Mouse (Mus musculus) cerebellum, postnatal 14 days (tissue): ENCODE measurements around the gene Olfr1245.
"Not testable (repeated sequence)": the region's sequence is repeated elsewhere in the genome, so short reads cannot be mapped to it uniquely, and the experiment has no call there.

Source experiments
- DNase-seq, 2 experiments: peaks; one replicate each; pipeline ENCODE4 v3.0.0; 2021; ENCODE audit warnings: mixed read lengths in 2 of 2

Olfr1245 gene

DNA sequence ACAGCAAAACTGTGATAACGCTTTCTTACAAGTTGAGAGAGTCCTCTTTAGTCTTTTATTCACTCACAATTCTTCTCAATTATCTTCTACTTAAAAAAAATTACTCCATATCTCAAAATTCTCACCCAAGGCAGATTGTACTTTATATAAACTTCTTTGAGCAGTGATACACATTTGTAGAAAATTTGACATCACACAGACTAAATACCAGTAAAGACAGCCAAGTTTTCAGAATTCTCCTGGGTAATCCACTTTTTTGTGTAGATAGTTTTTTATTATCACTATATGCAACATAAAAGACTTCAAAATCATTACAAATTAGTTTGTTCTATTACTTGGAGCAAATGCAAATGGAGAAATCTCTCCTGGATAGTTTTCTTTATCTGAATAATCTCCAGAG, at the start of gene Olfr1245:
Gene Olfr1245 (minus strand): TSS at position 101 of the 400 bp plus-strand sequence.
- no peak for DNase-seq

DNA sequence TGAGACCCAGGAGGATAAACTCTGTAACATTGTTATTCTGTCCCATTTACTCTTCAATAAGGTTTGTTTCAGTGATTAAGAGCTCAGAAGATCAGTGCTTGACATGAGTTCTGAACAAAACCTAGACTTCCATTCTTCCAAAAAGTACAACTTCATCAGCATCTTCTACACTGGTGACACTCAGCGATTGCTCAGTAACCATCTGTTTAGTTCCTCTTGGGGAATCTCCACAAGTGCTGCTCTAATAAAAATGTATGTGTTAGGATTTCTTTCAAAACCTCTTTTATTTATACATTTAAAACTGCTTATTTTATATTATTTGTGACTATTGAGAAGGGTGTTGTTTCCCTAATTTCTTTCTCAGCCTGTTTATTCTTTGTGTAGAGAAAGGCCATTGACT, 39.9 kb upstream of the Olfr1245 start, which contains the start of gene Olfr1248:
Gene Olfr1248 (minus strand): TSS at position 101 of the 400 bp plus-strand sequence.
- not testable (repeated sequence) for DNase-seq

DNA sequence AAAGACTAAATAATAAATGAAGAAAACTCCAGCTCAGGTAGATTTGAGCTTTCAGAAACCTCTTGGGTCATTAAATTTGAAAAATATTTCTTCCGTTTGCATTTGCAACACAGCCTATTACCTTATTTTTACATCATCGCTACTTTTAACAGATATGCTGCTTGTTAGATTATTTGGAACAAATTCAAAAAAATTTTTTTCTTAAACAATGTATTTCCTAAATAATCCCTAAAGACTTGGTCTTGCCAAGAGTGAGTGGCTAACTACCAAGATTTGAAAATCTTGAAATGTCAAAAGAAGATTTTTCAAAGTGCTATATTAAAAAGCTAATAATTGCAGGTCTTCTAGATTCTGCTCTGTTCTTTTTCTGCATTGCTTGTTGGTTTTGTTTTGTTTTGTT, 35.8 kb upstream of the Olfr1245 start, which contains the start of gene Olfr1247:
Gene Olfr1247 (minus strand): TSS at position 101 of the 400 bp plus-strand sequence.
- DNase-seq = no peak

GRCm38 (mm10) chr2:89593057-89593456, 14.8 kb upstream of the Olfr1245 start, which contains the start of gene Olfr1246:
Olfr1246 (minus strand) TSS chr2:89593157.
- no peak for DNase-seq

DNA sequence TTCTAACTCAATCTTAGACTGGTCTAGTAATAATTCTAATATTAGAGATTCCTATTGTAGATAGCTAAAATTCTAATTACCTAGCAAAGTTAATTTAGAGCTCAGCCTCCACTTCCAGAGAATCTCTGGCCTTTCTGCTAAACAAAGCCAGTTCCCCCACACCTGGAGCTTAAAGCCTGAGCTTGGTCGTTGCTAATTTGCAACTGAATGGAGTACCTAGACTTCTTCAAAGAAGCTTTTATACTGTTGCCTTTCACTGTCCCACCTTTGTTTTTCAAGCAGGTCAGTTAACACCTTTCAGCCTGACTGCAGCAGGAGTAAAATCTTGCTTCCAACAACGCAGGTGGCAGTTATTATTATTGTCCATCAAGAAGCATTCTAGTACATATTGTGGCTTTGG, 15.5 kb downstream of the Olfr1245 start:
- not testable (repeated sequence) for DNase-seq

GRCm38 (mm10) chr2:89544516-89544915, 33.7 kb downstream of the Olfr1245 start:
- no peak for DNase-seq

DNA sequence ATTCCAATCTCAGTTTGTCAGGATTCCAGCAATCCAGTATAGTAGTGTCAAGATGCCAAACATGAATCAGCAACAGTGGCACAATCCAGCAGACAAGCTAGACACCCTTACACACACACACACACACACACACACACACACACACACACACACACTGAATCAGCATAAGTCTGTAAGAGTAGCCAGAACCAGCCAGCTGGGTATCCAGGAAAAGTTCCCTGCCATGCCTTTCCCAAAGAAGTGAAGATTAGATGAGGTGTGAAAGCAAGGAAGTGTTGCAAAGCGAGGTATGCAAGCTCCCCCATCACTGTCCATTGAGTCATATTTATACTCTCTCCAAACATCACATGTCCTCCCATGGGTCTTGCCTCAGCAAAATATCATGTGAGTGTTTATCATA, 38.3 kb downstream of the Olfr1245 start:
- no peak for DNase-seq

DNA sequence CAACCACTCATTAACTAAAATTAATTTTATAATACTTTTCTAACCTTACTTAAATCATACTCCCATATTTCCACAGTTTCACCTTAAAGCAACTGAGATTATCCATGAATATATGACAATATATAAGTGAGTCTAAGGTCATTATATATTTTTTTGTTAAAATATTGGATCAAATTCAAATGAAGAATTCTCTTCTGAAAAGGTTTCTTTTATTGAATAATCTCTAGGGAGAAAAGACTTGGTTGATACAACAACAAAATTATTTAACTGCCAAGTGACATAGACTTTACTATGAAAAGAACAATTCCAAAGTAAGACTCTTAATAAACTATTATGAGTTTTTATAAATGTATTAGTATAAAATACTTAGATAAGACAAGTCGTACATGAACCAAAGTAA, 46.9 kb downstream of the Olfr1245 start, which contains the start of gene Olfr1243:
Gene Olfr1243 (minus strand): TSS at position 101 of the 400 bp plus-strand sequence.
- no peak for DNase-seq
